Mouse (Mus musculus): ENCODE measurements around the gene Ciz1.

DNA sequence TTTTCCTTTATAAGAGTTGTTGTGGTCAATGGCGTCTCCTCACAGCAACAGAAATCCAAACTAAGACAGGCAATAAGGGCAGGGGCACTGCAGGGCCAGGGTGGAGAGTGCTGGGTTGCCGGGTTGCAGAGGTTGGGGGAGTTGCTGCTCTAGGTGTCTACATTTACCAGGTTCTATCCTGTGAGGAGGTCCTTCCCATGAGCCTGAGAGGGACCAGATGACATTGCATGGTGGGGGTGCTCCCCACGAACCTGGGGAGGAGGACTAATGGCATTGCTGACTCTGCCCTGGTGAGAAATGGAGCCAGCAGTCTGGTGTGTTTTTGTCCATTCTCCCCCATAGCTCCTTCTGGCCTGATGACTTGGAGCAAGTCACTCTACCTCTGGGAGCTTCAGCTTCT, 5.6 kb downstream of the Ciz1 start:
- TF ChIP-seq CTCF (IDR thresholded peaks at IDR 0.05; ENCODE audit: borderline replicate concordance, insufficient read depth, low read length) = no peak
- TF ChIP-seq POLR2A (IDR thresholded peaks at IDR 0.05; ENCODE audit: low read depth, low read length) = no peak

All from embryonic fibroblast, embryonic 13.5 days (primary cell).